Mouse (Mus musculus): ENCODE measurements at regions not wholly inside any gene's neighbourhood (a gene's known extent, or its start where the extent isn't known, plus 50 kb on each side); places are given as distances from the start of the nearest gene placed in this dataset.
"Not testable (repeated sequence)": the region's sequence is repeated elsewhere in the genome, so short reads cannot be mapped to it uniquely, and the experiment has no call there.

DNA sequence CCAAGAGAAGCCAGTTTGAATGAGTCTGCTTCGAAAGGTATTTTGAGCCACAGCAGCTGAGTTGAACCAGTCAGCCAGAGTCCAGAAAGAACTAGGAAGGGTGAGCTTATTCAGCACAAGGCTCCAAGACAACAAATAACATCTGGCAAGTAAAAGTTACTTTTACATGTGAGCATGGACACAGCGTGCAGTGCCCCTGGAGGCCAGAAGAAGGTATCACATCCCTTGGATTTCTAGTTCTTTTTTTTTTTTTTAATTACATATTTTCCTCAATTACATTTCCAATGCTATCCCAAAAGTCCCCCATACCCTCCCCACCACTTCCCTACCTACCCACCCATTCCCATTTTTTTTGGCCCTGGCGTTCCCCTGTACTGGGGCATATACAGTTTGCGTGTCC lies 367.4 kb downstream of the Gm9008 start:
- H3K4me3 ChIP-seq (ENCODE audit: low read depth, low read length); ATAC-seq (replicated peaks; ENCODE audit: low FRiP score); H3K27ac ChIP-seq (ENCODE audit: low read depth, low read length); H3K36me3 ChIP-seq (ENCODE audit: control insufficient read depth, insufficient read depth, low read length); H3K4me1 ChIP-seq (replicated peaks; ENCODE audit: control insufficient read depth, insufficient read depth, low read length); H3K9me3 ChIP-seq (ENCODE audit: control insufficient read depth, low read length); H3K9ac ChIP-seq (ENCODE audit: low read length); H3K27me3 ChIP-seq (ENCODE audit: control insufficient read depth, insufficient read depth, low read length); DNase-seq (ENCODE audit: low spot score); H3K4me2 ChIP-seq (ENCODE audit: low read depth, low read length, severe bottlenecking): not testable (repeated sequence)
- WGBS = 88% methylated on average over 4 of the region's 4 CpGs

DNA sequence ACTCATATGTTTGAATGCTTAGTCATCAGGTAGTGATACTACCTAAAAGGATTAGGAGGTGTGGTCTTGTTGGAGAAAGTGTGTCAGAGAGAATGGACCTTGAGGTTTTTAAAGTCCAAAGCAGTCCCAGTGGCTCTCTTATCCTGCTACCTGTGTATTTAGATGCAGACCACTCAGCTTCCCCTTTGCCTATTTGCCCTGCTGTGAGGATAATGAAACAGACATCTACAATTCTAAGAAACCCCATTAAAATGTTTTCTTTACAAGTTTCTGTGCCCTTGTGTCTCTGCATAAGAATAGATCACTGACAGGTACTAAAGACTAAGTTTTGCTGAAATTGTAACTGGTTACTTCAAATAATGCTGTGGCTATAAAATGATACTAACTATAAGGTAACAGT lies 381.8 kb downstream of the Gm9008 start:
- no peaks in the 10 kb centered on the region for H3K36me3 ChIP-seq (ENCODE audit: control insufficient read depth, insufficient read depth, low read length)
- no peaks in the 10 kb centered on the region for H3K9me3 ChIP-seq (ENCODE audit: control insufficient read depth, low read length)
- no peak overlapping the region for H3K4me3 ChIP-seq (ENCODE audit: low read depth, low read length)
- no peaks in the 10 kb centered on the region for H3K27me3 ChIP-seq (ENCODE audit: control insufficient read depth, insufficient read depth, low read length)
- DNase-seq (ENCODE audit: low spot score) (no peak), ATAC-seq (replicated peaks; ENCODE audit: low FRiP score) (no peak)
- no peak overlapping the region for H3K4me2 ChIP-seq (ENCODE audit: low read depth, low read length, severe bottlenecking)
- H3K9ac ChIP-seq (ENCODE audit: low read length) = no peak overlapping the region
- no peak overlapping the region for H3K27ac ChIP-seq (ENCODE audit: low read depth, low read length)
- H3K4me1 ChIP-seq (replicated peaks; ENCODE audit: control insufficient read depth, insufficient read depth, low read length) = no peaks in the 10 kb centered on the region

DNA sequence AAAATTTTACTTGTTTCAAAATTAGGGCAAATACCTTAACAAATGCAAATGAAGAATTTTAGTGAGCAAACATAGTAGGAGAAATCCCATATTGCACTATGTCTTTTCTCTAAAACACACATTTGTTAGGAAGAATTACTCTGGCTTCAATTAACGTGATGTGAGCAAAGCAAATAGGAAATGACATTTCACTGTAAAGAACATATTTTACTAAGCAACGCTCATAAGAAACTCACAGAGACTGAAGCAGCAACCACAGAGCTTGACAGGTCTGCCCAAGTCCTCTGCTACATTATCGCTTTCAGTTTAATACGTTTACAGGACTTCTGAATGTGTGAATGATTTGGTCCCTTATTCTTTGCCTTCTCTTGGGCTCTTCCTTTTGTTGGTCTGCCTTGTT lies 383.2 kb downstream of the Gm9008 start:
- no peak overlapping the region for H3K4me3 ChIP-seq (ENCODE audit: low read depth, low read length)
- no peak for DNase-seq (ENCODE audit: low spot score)
- H3K9ac ChIP-seq (ENCODE audit: low read length) = no peak overlapping the region
- no peaks in the 10 kb centered on the region for H3K4me1 ChIP-seq (replicated peaks; ENCODE audit: control insufficient read depth, insufficient read depth, low read length)
- 89% methylated on average over 4 of the region's 4 CpGs for WGBS
- H3K36me3 ChIP-seq (ENCODE audit: control insufficient read depth, insufficient read depth, low read length) = no peaks in the 10 kb centered on the region
- no peaks in the 10 kb centered on the region for H3K9me3 ChIP-seq (ENCODE audit: control insufficient read depth, low read length)
- no peak overlapping the region for H3K27ac ChIP-seq (ENCODE audit: low read depth, low read length)
- no peak overlapping the region for H3K4me2 ChIP-seq (ENCODE audit: low read depth, low read length, severe bottlenecking)
- ATAC-seq (replicated peaks; ENCODE audit: low FRiP score) = no peak
- no peaks in the 10 kb centered on the region for H3K27me3 ChIP-seq (ENCODE audit: control insufficient read depth, insufficient read depth, low read length)

GRCm38 (mm10) chr6:76065383-76065782 lies 432.2 kb downstream of the Gm9008 start:
- 83% methylated on average over 4 of the region's 4 CpGs for WGBS
- Histone ChIP-seq H3K9ac (ENCODE audit: low read length) (no peak overlapping the region), H3K27me3 (ENCODE audit: control insufficient read depth, insufficient read depth, low read length) (no peaks in the 10 kb centered on the region), H3K4me2 (ENCODE audit: low read depth, low read length, severe bottlenecking) (no peak overlapping the region), H3K36me3 (ENCODE audit: control insufficient read depth, insufficient read depth, low read length) (no peaks in the 10 kb centered on the region), H3K27ac (ENCODE audit: low read depth, low read length) (no peak overlapping the region), H3K4me3 (ENCODE audit: low read depth, low read length) (no peak overlapping the region), H3K9me3 (ENCODE audit: control insufficient read depth, low read length) (no peaks in the 10 kb centered on the region), H3K4me1 (replicated peaks; ENCODE audit: control insufficient read depth, insufficient read depth, low read length) (no peaks in the 10 kb centered on the region)
- ATAC-seq (replicated peaks; ENCODE audit: low FRiP score) (no peak), DNase-seq (ENCODE audit: low spot score) (no peak)

- ATAC-seq (replicated peaks; ENCODE audit: low FRiP score) = peak; percentile 90
- Histone ChIP-seq H3K27ac (ENCODE audit: low read depth, low read length) (peak overlapping the region; percentile 46; the same call in 1 of the 2 replicates), H3K9me3 (ENCODE audit: control insufficient read depth, low read length) (no peaks in the 10 kb centered on the region), H3K9ac (ENCODE audit: low read length) (no peak overlapping the region), H3K27me3 (ENCODE audit: control insufficient read depth, insufficient read depth, low read length) (no peaks in the 10 kb centered on the region), H3K4me1 (replicated peaks; ENCODE audit: control insufficient read depth, insufficient read depth, low read length) (no peaks in the 10 kb centered on the region), H3K36me3 (ENCODE audit: control insufficient read depth, insufficient read depth, low read length) (no peaks in the 10 kb centered on the region), H3K4me2 (ENCODE audit: low read depth, low read length, severe bottlenecking) (no peak overlapping the region), H3K4me3 (ENCODE audit: low read depth, low read length) (no peak overlapping the region)
- 13% methylated on average over 2 of the region's 2 CpGs for whole genome bisulfite sequencing
- peak; percentile 46 for DNase-seq (ENCODE audit: low spot score)
Measured at GRCm38 (mm10) chr6:76052652-76053313, 444.8 kb downstream of the Gm9008 start.

DNA sequence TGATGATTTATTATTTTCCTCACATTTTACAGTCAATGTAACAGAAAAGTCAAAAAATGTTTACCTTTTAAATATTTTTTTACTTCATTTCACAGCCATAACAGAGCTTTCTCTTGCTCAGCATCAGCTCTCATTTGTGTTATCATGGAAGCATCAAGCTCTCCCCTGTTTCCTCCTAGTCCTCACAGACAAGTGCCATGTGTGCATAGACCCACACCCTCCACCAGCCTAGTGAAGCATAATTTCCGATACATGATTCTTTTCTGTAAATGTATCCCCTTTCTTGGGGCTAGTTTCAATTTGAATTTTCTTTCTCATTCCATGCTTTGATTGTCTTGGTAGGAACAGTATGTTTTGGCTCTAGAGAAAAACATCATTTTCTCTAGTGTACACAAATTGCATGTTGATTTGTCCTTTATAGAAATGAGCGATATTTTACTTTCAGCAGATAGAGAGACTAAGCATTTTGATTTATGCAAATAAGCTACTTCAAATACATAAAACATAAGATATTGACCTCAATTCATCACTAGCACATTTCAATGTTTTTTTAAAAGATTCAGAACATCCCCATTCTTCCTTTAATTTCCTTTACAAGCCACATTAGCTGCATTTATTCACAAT lies 489.7 kb downstream of the Gm9008 start:
- Histone ChIP-seq H3K36me3 (ENCODE audit: control insufficient read depth, insufficient read depth, low read length) (no peaks in the 10 kb centered on the region), H3K27me3 (ENCODE audit: control insufficient read depth, insufficient read depth, low read length) (no peaks in the 10 kb centered on the region), H3K9ac (ENCODE audit: low read length) (no peak overlapping the region), H3K4me2 (ENCODE audit: low read depth, low read length, severe bottlenecking) (no peak overlapping the region), H3K9me3 (ENCODE audit: control insufficient read depth, low read length) (no peaks in the 10 kb centered on the region), H3K4me1 (replicated peaks; ENCODE audit: control insufficient read depth, insufficient read depth, low read length) (no peaks in the 10 kb centered on the region), H3K27ac (ENCODE audit: low read depth, low read length) (no peak overlapping the region), H3K4me3 (ENCODE audit: low read depth, low read length) (no peak overlapping the region)
- ATAC-seq (replicated peaks; ENCODE audit: low FRiP score) = no peak
- 90% methylated on average over 2 of the region's 2 CpGs for WGBS
- DNase-seq (ENCODE audit: low spot score) = no peak
